Mouse (Mus musculus) monocyte, adult 2 months (primary cell): ENCODE results near the gene 2010111I01Rik.
"Not testable (repeated sequence)": the region's sequence is repeated elsewhere in the genome, so short reads cannot be mapped to it uniquely, and the experiment has no call there.

ENCODE experiments used
- DNase-seq, 2 experiments: peaks; one replicate each; pipeline ENCODE4 v3.0.0; 2022; ENCODE audit warnings: low spot score in 2 of 2, low read depth in 1 of 2

The 2010111I01Rik gene

GRCm38 (mm10) chr13:63331379-63331778 is 366.7 kb downstream of the 2010111I01Rik start:
- DNase-seq = no peak

GRCm38 (mm10) chr13:63332576-63333300 is 368.0 kb downstream of the 2010111I01Rik start:
- peak in 1 of 2 experiments; percentile 6 for DNase-seq

- no peak for DNase-seq
Measured at GRCm38 (mm10) chr13:63335421-63336134, 370.9 kb downstream of the 2010111I01Rik start.

- no peak for DNase-seq
Measured at GRCm38 (mm10) chr13:63336335-63336734, 371.6 kb downstream of the 2010111I01Rik start.

- no peak for DNase-seq
Measured at GRCm38 (mm10) chr13:63337239-63337960, 372.7 kb downstream of the 2010111I01Rik start.

- no peak for DNase-seq
Measured at GRCm38 (mm10) chr13:63339946-63340345, 375.3 kb downstream of the 2010111I01Rik start.

DNA sequence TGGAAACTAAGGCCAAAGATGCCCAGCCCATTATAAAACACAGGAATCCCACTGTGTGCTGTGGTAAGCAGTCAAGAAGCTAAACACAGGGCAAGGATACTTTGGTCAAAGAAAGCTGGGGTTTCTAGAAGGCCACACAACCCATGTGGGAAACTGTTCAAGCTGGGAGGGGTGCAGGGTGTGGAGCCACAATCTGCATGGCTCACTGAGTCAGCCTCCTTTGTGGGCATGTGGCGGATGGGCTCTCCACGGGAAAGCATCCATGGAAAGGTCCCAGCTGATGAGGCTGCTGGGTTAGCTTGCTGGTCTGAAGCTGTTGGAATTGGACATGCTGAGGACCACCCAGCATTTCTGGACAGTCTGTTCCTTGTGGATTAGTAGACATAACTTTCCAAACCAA is 378.1 kb downstream of the 2010111I01Rik start:
- no peak for DNase-seq

DNA sequence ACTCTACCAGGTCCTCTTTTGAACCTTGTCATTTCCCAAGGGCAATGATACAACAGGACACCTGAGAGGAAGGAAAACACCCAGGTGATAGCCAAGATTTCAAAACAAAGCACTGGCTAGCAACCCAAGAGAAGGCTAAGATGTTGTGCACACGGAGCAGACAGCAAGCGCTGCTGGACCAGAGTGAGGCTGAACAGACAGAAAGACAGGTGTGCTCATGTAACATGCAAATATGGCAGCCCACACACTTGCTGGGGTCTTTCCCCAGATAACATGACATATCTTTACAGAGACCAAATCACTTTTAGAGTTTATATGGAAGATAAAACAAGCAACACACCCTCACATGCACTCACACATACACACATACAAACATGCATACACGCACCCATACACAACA is 379.8 kb downstream of the 2010111I01Rik start:
- DNase-seq = no peak

- DNase-seq = no peak
Measured at GRCm38 (mm10) chr13:63345476-63346225, 381.0 kb downstream of the 2010111I01Rik start.

DNA sequence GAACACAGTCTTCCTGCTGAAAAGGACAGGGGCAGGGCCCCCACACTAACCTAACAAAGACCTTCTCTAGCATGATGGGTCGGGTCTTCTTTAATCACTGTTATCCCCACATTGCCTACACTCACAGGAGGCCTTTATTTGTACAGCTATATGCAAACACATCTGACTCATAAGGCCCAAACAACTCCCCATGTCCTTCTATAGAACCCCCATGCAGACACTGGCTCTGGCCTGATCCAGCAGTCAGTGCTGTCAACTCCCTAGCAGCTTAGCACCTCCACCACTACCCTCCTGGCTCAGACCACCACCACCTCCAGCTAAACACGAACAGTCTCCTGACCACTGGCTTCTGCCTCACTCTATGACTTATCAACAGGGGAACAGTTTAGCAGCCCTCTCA is 382.9 kb downstream of the 2010111I01Rik start:
- DNase-seq = no peak

GRCm38 (mm10) chr13:63350076-63350475 is 385.4 kb downstream of the 2010111I01Rik start:
- no peak for DNase-seq

DNA sequence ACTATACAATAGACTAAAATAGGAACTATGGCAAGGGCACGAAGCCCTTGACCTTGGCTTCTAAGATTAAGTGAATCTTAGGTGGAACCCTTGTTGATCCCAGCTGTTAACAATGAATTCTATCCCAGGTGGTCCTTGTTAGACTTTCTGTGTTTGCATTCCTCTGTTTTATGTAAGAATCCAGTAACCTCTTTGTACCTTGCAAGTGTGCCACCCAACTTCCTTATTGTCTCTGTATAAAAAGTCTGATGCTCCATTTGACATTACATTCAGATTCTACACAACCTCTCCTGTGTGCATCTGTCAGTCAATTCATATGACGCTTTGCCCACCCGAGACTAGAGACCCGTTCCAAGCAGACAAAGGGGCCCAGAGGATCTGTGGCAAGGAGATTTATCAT is 388.6 kb downstream of the 2010111I01Rik start:
- DNase-seq = not testable (repeated sequence)

DNA sequence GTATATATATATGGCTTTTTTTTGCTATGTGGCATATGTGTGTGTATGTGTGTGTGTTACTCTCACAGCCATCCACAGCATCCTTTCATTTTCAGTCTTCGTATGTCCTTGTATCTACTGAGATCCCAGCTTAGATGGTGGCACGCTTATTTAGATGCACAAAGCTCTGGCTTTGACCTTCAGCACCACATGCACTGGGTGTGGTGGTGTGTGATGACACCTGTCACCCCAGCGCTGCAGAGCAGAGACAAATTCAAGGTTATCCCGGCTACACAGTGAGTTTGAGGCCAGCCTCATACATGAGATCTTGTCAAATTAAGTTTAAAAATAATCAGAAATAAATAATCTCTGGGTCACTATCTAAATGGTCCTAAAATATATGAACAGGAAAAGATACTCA is 391.4 kb downstream of the 2010111I01Rik start:
- no peak for DNase-seq

DNA sequence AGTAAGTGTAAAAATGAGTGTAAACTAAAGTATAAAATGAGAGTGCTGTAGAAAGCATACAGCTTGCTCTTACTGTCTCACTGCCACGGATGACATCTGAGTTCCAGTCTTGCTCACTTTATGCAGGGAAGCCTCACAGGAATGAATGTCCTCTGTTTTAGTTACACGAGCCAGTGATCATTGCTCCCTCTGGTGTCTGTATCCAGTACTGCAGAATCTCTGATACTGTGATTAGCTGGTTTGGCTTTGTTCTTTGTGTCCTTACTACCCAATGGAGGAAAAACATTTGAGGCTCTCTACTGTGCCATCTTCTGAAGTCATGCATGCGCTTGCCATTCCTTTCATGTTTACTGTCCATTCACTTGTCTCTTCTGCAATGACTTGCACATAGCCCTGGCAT is 391.9 kb downstream of the 2010111I01Rik start:
- no peak for DNase-seq

DNA sequence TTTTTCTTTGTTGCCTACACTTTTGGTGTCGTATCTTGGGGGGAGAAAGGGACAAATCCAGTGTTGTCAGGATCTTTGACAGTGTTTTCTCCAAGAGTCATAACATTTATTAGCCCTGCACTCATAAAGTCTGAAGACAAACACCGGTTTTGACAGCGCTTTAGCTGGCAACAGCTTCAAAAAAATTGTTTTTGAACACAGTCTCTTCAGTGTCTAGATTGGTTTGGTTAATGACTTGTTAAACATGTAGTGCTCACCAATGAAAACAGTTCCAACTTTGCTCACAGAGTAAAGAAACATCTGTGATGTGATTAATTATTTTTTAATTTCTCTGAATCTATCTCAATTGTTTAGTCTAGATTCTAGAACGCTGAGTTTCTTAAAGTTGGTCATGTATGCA is 394.7 kb downstream of the 2010111I01Rik start:
- no peak for DNase-seq

- DNase-seq = no peak
Measured at GRCm38 (mm10) chr13:63360111-63360885, 395.6 kb downstream of the 2010111I01Rik start.

- no peak for DNase-seq
Measured at GRCm38 (mm10) chr13:63361755-63362154, 397.1 kb downstream of the 2010111I01Rik start.

DNA sequence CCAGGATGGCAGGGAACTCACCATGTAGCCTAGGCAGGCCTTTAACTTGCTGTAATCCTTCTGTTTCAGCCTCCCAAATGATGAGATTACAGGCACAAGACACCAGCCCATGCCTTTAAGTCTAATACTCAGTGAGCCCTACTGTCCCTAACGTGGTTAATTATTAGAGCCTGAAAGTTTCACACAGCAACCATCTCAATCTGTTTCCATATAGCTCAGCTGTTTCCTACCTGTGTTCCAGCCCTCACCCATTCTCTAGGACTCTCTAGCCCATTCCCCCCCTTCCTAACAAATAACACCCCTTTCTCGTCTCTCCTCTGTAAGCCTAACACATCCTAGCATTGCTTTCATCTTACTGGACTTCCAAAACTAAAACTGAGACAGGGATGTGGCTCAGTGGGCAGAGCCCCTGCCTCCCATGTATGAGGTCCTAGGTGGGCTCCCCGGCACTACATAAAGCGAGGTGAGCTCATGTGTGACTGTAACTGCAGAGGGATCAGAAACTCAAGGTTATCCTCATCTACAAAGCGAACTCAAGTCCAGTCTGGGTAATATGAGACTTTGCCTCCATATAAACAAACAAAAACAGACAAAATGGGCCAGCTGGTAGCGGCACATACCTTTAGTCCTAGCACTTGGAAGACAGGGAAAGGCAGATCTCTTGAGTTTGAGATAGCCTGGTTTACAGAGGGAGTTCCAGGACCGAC is 408.9 kb downstream of the 2010111I01Rik start:
- no peak for DNase-seq
